Mouse (Mus musculus): ENCODE data around the gene Vsx2. TPM values are rescaled to one million over a fixed set of nuclear protein-coding genes. Genes with fewer than 3 reads are reported as not detected.
"Not testable (repeated sequence)": the region's sequence is repeated elsewhere in the genome, so short reads cannot be mapped to it uniquely, and the experiment has no call there.

Vsx2 gene
- not detected for total RNA-seq (2021)

- no peak for DNase-seq
- intact Hi-C loops (cut with DNase I): no loop called here
These were observed at the start of gene Vsx2 for GRCm38 (mm10) chr12:84569336-84569970. Gene Vsx2, plus strand, starts transcription at chr12:84569762.

DNA sequence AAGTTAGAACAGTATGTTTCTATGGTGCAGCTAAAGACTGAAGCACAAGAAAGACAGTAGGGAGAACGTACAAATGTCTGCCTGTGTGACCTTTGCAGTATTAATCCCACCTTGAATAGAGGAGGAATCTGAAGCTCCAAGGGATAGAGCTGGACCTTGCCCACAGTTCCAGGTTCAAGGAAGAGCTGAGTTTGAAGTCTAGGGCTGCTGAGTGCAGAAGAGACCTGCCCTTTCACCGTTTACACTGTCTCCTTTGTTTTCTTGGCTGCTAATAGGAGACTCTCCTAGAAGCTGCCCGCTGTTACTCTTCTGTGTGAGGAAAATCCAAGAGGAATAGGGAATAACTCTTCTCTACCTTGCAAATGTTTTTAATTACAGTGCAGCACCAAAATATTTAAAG lies 45.8 kb upstream of the Vsx2 start:
- DNase-seq: no peak
- intact Hi-C loops (cut with DNase I): no loop called here

- intact Hi-C loops (cut with DNase I): no loop called here
- DNase-seq: no peak
These were observed 45.2 kb upstream of the Vsx2 start for GRCm38 (mm10) chr12:84524147-84525050.

- intact Hi-C loops (cut with DNase I): no loop called here
- DNase-seq: no peak
These were observed 44.1 kb upstream of the Vsx2 start for GRCm38 (mm10) chr12:84525422-84525821.

- intact Hi-C loops (cut with DNase I): no loop called here
- no peak for DNase-seq
These were observed 39.1 kb upstream of the Vsx2 start for GRCm38 (mm10) chr12:84530426-84530825.

DNA sequence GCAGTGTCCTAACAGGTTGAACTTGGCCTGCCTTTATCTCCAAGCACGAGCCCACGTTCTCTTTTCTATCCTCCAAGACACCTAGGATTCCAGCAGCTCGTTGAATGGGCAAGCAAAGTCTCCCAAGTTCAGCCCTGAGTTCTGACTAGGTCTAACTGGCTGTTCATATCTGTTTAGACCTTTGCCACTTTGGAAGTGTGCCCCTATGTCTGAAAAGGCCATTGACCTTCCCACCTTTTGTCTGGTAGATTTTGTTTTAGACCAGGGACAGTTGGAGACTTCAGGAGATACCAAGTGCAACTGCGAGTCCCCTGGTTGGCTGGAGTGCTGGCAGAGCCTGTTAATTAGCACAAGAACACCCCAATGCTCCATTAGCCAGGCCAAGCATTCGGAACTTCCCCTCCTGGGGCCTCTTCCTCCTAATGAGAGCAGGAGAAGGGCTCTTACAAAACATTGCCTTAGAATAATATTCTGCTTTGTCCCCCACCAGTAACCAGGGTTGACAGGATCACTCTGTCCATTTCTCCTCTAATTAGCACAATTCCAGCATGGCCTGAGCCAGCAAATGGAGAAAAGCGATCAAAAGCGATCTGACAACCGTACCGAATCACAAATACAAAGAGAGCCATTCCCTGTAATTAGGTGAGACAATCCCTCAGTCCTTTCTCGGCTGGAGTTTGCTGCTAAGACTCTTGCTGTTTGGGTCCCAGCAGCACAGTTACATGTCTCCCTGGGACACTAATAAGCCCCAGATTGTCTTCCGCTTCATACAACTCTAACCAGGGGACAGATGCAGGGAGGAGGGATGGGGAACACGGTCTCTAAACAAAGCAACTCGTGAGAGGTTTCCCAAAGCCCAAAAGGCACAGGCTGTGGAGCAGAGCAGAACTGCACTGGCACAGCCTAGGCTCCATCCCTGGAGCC lies 37.4 kb upstream of the Vsx2 start:
- intact Hi-C loops (cut with DNase I): no loop called here
- no peak for DNase-seq

DNA sequence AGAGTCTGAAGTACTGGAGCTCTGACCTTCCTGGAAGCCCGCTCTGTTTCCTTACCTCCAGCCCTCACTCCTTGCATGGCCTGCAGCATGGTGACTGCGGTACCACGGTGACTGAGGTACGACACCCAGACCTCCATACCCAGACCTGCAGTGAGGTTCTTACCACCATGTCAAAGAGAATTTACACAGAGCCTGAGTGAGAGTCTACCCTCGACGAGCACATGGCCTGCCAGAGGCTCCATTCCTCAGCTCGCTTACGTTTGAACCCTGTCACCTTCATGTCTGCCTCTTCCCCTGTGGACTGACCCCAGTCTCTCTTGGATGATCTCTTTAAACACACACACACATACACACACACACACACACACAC lies 36.7 kb upstream of the Vsx2 start:
- intact Hi-C loops (cut with DNase I): no loop called here
- no peak for DNase-seq

- no peak for DNase-seq
- intact Hi-C loops (cut with DNase I): no loop called here
These were observed 35.7 kb upstream of the Vsx2 start for GRCm38 (mm10) chr12:84533706-84534486.

GRCm38 (mm10) chr12:84539537-84539936 lies 30.0 kb upstream of the Vsx2 start:
- intact Hi-C loops (cut with DNase I); DNase-seq: not testable (repeated sequence)

DNA sequence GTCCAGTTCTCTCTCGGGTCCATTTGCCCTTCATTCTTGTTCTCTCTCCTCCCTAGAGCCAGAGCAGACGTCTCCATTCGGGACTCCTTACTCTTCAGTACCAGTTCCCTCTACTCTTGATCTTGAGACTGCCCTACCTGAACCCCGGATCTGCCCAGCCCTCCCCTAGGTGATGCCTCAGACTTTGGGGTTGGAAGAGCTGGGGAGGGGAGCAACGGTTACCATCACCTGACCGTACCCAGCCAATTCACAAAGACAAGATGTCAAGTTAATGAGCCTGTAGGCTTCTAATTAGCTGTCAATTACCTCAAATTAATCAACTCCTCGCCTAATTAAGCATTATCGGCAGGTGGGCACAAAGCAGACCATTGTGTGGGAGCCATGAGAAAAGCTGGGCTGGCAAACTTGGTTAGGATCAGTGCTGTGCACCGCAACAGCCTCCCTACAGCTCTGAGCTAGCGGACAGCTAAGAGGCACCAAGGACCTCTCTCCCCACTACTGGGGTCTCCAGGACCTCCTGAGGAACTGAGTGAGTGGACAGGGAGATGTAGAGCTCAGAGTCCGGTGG lies 28.1 kb upstream of the Vsx2 start:
- intact Hi-C loops (cut with DNase I): no loop called here
- DNase-seq: no peak

DNA sequence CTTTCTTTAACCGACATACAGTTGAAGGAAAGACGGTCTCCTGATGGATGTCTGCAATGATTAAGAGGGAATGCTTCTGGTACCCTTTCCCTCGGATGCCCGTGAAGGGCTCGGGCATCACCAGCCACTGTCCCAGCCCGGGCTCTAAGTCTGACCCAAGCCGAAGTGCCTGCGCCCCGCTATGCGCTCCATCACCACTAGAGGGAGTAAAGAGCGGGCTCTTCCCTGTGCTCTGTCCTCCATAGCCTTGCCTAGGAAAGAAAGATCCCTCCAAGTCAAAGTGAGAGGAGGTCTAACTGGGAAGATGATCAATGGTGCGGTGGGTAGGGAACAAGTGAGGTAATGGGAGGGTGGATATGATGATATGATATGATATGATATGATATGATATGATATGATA lies 23.5 kb upstream of the Vsx2 start:
- peak; percentile 57 to 69 for DNase-seq
- intact Hi-C loops (cut with DNase I): loop anchor here (5.0 kb wide), 2 partner anchors 41 to 79 kb away; no protein-coding TSS in a partner anchor

DNA sequence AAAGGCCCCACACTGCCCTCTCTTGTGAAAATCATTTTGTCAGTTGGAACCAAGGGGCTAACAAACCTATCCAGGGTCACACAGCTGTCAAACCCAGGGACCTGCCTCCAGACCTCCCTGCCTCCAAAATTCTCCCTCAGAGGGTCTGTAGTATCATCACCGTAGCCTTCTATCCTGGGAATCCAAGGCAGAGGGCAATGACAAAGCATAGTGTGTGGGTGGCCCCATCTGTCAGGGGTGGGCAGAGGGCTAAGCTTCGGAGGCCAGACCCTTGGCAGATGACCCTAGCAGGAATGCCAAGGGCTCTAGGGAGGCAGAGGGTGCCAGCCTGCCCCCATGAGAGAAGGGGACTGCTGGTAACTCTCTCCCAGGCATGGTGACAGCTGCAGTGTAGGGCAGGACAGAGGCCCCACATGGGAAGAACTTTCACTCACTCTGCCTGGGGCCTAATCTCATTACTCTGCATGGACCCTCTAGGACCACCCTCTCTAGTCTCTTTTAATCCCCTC lies 22.9 kb upstream of the Vsx2 start:
- intact Hi-C loops (cut with DNase I): loop anchor here (5.0 kb wide), 2 partner anchors 41 to 79 kb away; no protein-coding TSS in a partner anchor
- no peak for DNase-seq

GRCm38 (mm10) chr12:84548251-84548650 lies 21.3 kb upstream of the Vsx2 start:
- intact Hi-C loops (cut with DNase I): loop anchor here (5.0 kb wide), 2 partner anchors 39 to 81 kb away; no protein-coding TSS in a partner anchor

DNA sequence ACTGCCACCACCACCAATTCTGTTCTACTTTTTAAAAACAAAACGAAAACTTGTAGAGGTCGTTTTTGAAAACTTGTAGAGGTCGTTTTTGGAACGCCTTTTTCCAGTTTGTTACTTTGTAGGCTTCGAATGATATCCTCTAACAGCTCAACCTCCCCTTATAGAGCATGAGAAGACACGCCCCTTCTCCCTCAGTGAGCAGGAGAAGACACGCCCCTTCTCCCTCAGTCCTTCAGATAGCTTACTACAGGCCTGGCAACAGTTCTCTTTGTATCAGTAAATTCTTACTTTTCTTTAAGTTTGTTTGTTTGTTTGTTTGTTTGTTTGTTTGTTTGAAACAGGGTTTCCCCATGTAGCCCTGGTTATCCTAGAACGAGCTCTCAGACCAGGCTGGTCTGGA lies 14.3 kb upstream of the Vsx2 start:
- intact Hi-C loops (cut with DNase I): no loop called here
- no peak for DNase-seq

More at GRCm38 (mm10) chr12:84548251-84548650, 21.3 kb upstream of the Vsx2 start:
- DNase-seq: no peak

DNA sequence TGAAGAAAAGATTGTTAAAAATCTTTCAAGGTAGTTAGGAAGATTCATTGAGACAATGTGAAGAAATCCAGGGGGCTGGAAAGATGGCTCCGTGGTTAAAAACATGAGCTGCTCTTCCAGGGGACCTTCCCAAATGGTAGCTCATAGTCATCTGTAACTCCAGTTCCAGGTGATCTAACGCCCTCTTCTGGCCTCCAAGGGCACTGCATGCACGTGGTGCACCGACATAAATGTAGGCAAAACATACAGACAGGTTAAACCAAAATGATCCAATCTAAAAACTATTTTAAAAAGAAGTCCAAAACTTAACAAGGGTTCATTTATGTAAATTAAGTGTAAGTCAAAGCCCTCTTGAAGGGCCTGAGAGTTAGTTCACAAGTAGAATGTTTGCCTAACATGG lies 7.0 kb upstream of the Vsx2 start:
- no peak for DNase-seq
- intact Hi-C loops (cut with DNase I): no loop called here

DNA sequence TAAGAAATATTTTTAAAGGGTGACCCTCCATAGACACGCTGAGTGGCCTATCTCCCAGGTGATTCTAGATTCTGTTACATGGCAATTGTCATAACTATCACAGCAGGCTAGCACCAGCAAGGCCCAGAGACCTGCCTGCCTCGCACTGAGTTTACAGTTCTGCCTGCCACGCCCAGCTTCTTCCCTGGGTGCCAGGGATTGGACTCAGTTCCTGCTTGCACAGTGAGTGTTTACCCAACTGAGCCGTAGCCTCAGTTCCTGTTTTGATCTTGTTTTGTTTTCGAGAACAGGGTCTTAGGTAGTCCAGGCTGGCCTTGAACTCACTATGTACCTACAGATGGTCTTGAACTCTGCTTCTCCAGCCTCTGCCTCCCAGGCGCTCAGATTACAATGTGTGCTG lies 2.0 kb upstream of the Vsx2 start:
- intact Hi-C loops (cut with DNase I): no loop called here
- DNase-seq: no peak

- DNase-seq: no peak
- intact Hi-C loops (cut with DNase I): no loop called here
These were observed 573 bp downstream of the Vsx2 start for GRCm38 (mm10) chr12:84569976-84570693.

DNA sequence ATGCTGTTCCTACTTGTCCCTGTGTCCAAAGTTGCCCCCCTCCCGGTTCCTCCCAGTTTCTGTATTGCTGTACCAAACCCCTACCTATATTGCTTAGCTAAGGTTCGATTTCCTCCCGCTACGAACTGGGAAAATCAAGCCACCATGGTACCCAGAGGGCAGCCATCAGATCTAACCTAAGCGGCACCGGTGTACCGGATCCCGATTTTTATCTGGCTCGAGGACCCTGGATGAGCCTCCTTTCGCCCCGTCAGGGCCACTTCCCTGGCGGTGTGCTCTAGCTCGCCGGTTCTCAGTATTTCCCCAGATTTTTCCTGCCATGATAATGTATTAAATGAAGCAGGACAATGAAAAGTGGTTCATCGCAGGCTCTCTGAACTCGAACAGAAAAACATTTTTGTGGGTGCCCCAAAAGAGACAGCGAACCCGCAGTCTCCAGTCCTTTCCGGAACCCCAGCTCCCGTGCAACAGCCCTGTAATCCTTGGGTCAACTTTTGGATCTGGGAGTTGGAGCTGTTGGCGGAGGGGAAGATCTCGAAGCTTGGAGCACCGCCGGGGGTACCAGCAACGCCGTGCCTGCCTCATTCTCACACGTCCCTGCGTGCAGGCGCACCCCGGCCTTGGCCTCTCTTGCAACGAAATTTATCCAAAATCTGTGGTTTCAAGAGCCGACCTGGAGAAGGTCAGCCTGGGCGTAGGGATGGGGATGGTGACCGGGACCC lies 1.3 kb downstream of the Vsx2 start:
- intact Hi-C loops (cut with DNase I): no loop called here
- no peak for DNase-seq
